Mouse (Mus musculus): Measurements from ENCODE around the gene Ccdc186. TPM values are rescaled to one million over a fixed set of nuclear protein-coding genes. Genes with fewer than 3 reads are reported as not detected.

Gene Ccdc186
- 12.2 and 18.4 TPM in 2 replicates for total RNA-seq (2014; rRNA removed; ENCODE audit: low replicate concordance)
- polyA plus RNA-seq (2015; fragmentation: Nextera tagmentation; extraction: Ambion mirVana): 15.1 and 18.1 TPM in 2 replicates

DNA sequence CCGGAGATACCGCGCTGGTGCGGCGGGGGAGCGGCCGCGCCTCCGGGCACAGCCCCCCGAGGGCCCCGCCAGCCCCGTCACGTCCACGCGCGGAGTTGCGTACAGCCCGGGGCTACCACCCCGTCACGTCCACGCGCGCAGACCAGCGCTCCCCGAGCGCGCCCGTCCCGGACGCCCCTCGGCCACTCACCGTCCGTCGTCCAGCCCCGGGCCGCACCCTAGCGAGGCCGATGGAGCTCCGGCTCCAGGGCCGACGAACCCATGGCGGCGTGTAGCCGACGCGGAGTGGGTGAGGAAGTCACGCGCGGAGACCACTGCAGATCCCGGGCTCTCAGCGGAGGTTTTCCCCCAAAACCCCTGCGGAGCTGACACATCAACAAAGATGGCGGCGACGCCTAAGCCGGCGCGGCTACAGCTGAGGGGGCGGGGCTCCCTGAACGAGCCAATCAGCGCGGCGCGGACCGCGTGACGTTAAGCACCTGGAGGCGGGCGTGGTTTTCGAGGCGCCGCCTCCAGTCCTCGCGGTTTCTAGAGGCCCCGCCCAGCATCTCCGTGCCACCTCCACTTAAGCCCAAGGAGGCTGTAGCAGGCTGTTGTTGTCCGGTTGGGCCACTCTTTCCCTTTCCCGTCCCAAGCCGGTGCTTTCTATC, at the start of gene Ccdc186:
TSS of gene Ccdc186 (minus strand) at position 393 of the 650 bp plus-strand sequence.
- WGBS: under 1% methylated on average over 67 of the region's 79 CpGs
- no peak for TF ChIP-seq EP300 (IDR thresholded peaks at IDR 0.05; ENCODE audit: low read depth)
- TF ChIP-seq CTCF (IDR thresholded peaks at IDR 0.05; ENCODE audit: low read depth): no peak
- H3K4me3 ChIP-seq (ENCODE audit: low read depth, low read length): peak within 1 kb of the TSS; percentile 92

DNA sequence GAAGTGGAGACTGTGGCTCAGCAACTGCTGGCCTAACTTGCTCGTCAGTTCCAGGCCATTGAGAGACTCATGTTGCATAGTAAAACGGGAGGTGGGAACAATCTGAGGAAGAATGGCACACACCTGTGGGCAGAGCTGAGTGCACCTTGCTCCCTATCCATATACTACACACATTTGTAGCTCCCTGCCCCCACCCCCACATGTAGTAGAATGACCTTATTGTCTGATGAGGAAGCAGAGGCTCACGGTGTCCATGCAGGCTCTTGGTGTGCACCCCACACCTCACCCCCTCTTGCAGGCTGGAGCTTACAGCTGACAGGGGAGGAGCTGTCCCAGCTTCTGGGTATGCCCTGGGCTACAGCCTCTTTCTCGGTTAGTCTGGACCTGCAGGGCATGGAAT, 45.7 kb upstream of the Ccdc186 start:
- DNase-seq (ENCODE audit: low spot score) (no peak), ATAC-seq (ENCODE audit: insufficient read depth, low read depth) (no peak)
- no peaks in the 10 kb centered on the region for H3K36me3 ChIP-seq (replicated peaks; ENCODE audit: control insufficient read depth, insufficient read depth, low read length)
- no peaks in the 10 kb centered on the region for H3K4me1 ChIP-seq (ENCODE audit: control insufficient read depth, insufficient read depth)
- no peak overlapping the region for H3K4me2 ChIP-seq (ENCODE audit: low read depth, low read length)
- H3K9me3 ChIP-seq (replicated peaks; ENCODE audit: control insufficient read depth, low read length): no peaks in the 10 kb centered on the region
- no peak overlapping the region for H3K9ac ChIP-seq (replicated peaks; ENCODE audit: low read depth, low read length)
- TF ChIP-seq CTCF (IDR thresholded peaks at IDR 0.05; ENCODE audit: low read depth): no peak
- no peak for TF ChIP-seq EP300 (IDR thresholded peaks at IDR 0.05; ENCODE audit: low read depth)
- peaks cover 30% of the 10 kb centered on the region for H3K27me3 ChIP-seq (ENCODE audit: control insufficient read depth, insufficient read depth, low read length)
- WGBS: 60% methylated on average over 4 of the region's 4 CpGs
- H3K4me3 ChIP-seq (ENCODE audit: low read depth, low read length): no peak overlapping the region
- no peak overlapping the region for H3K27ac ChIP-seq (ENCODE audit: low read depth)

More for the DNA sequence above, at the start of gene Ccdc186:
- Histone ChIP-seq H3K27ac (ENCODE audit: low read depth) (peak within 1 kb of the TSS; percentile 83), H3K36me3 (replicated peaks; ENCODE audit: control insufficient read depth, insufficient read depth, low read length) (no peaks in the 10 kb centered on the region), H3K9ac (replicated peaks; ENCODE audit: low read depth, low read length) (peak within 1 kb of the TSS; percentile 95), H3K4me2 (ENCODE audit: low read depth, low read length) (peak within 1 kb of the TSS; percentile 72), H3K9me3 (replicated peaks; ENCODE audit: control insufficient read depth, low read length) (no peaks in the 10 kb centered on the region), H3K4me1 (ENCODE audit: control insufficient read depth, insufficient read depth) (peaks cover 35% of the 10 kb centered on the region), H3K27me3 (ENCODE audit: control insufficient read depth, insufficient read depth, low read length) (peaks cover 7% of the 10 kb centered on the region; the same call in 1 of the 2 replicates)
- ATAC-seq (ENCODE audit: insufficient read depth, low read depth): peak; percentile 97
- peak; percentile 96 for DNase-seq (ENCODE audit: low spot score)

DNA sequence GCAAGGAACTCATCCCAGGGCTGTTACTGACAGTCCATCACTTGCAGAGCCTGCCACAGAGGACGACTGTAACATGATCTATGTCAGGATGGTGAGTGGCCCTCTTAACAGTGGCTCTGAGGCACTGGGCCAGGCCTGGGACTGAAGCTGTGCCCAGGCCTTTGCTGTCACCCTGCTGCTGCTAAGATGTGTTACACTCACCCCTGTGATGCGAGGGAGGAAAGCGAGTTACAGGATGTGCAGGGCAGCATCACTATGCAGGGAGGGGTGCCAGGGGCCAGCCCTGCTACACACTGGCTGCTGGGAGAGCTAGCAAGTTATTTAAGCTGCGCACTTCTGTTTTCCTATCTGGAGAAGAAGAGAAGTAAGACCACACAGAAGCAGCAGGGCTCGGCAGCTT, 34.5 kb upstream of the Ccdc186 start:
- H3K27ac ChIP-seq (ENCODE audit: low read depth): no peak overlapping the region
- H3K9ac ChIP-seq (replicated peaks; ENCODE audit: low read depth, low read length): no peak overlapping the region
- no peaks in the 10 kb centered on the region for H3K36me3 ChIP-seq (replicated peaks; ENCODE audit: control insufficient read depth, insufficient read depth, low read length)
- 24% methylated on average over 5 of the region's 5 CpGs for WGBS
- H3K9me3 ChIP-seq (replicated peaks; ENCODE audit: control insufficient read depth, low read length): no peaks in the 10 kb centered on the region
- DNase-seq (ENCODE audit: low spot score) (peak; percentile 28), ATAC-seq (ENCODE audit: insufficient read depth, low read depth) (peak; percentile 75)
- no peaks in the 10 kb centered on the region for H3K27me3 ChIP-seq (ENCODE audit: control insufficient read depth, insufficient read depth, low read length)
- no peaks in the 10 kb centered on the region for H3K4me1 ChIP-seq (ENCODE audit: control insufficient read depth, insufficient read depth)
- H3K4me2 ChIP-seq (ENCODE audit: low read depth, low read length): no peak overlapping the region
- no peak overlapping the region for H3K4me3 ChIP-seq (ENCODE audit: low read depth, low read length)
- TF ChIP-seq EP300 (IDR thresholded peaks at IDR 0.05; ENCODE audit: low read depth) (no peak), CTCF (IDR thresholded peaks at IDR 0.05; ENCODE audit: low read depth) (peak; percentile 38)

DNA sequence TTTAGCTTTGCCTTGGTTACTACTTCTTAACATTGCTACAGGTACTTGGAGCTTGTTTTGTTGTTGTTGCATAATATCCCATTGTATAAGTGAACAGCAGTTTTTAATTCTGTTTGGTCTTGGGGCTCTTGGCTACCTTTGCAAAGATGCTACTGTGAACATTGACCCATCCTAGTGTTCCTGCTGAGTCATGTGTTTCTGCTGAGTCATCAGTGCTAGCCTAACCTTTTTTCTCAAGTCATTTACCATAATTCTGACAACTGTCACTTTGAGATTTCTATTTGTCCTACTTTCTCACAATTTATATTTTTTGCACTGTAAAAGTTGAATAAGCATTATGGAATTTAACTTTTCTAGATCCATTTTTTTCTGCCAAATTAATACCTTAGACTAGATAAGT, 30.6 kb upstream of the Ccdc186 start:
- no peak overlapping the region for H3K4me3 ChIP-seq (ENCODE audit: low read depth, low read length)
- ATAC-seq (ENCODE audit: insufficient read depth, low read depth) (no peak), DNase-seq (ENCODE audit: low spot score) (no peak)
- no peak overlapping the region for H3K27ac ChIP-seq (ENCODE audit: low read depth)
- no peak overlapping the region for H3K9ac ChIP-seq (replicated peaks; ENCODE audit: low read depth, low read length)
- TF ChIP-seq CTCF (IDR thresholded peaks at IDR 0.05; ENCODE audit: low read depth): no peak
- no peak for TF ChIP-seq EP300 (IDR thresholded peaks at IDR 0.05; ENCODE audit: low read depth)
- H3K4me2 ChIP-seq (ENCODE audit: low read depth, low read length): no peak overlapping the region
- H3K27me3 ChIP-seq (ENCODE audit: control insufficient read depth, insufficient read depth, low read length): no peaks in the 10 kb centered on the region
- H3K36me3 ChIP-seq (replicated peaks; ENCODE audit: control insufficient read depth, insufficient read depth, low read length): no peaks in the 10 kb centered on the region
- no peaks in the 10 kb centered on the region for H3K9me3 ChIP-seq (replicated peaks; ENCODE audit: control insufficient read depth, low read length)
- H3K4me1 ChIP-seq (ENCODE audit: control insufficient read depth, insufficient read depth): no peaks in the 10 kb centered on the region

DNA sequence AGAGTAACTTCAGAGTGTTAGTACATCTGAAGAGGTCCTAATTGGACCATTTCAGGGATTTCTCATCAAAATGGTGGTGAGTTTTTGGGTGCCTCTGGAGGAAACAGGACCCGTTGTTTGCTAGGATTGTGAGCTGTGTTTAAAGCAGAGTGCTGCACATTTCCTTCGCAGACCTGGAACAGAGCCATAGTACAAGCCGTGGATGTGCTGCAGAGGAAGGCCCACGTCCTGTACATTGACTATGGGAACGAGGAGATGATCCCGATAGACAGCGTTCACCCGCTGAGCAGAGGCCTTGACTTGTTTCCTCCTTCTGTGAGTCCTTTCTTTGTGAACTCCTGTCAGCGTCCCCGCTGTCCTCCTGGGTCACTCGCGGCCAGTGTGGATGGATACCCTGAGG, 21.0 kb upstream of the Ccdc186 start:
- no peak overlapping the region for H3K27ac ChIP-seq (ENCODE audit: low read depth)
- 61% methylated on average over 12 of the region's 12 CpGs for WGBS
- H3K4me3 ChIP-seq (ENCODE audit: low read depth, low read length): no peak overlapping the region
- H3K9me3 ChIP-seq (replicated peaks; ENCODE audit: control insufficient read depth, low read length): no peaks in the 10 kb centered on the region
- DNase-seq (ENCODE audit: low spot score) (no peak), ATAC-seq (ENCODE audit: insufficient read depth, low read depth) (no peak)
- no peaks in the 10 kb centered on the region for H3K4me1 ChIP-seq (ENCODE audit: control insufficient read depth, insufficient read depth)
- TF ChIP-seq CTCF (IDR thresholded peaks at IDR 0.05; ENCODE audit: low read depth): no peak
- no peak for TF ChIP-seq EP300 (IDR thresholded peaks at IDR 0.05; ENCODE audit: low read depth)
- no peak overlapping the region for H3K4me2 ChIP-seq (ENCODE audit: low read depth, low read length)
- no peaks in the 10 kb centered on the region for H3K36me3 ChIP-seq (replicated peaks; ENCODE audit: control insufficient read depth, insufficient read depth, low read length)
- no peak overlapping the region for H3K9ac ChIP-seq (replicated peaks; ENCODE audit: low read depth, low read length)
- H3K27me3 ChIP-seq (ENCODE audit: control insufficient read depth, insufficient read depth, low read length): no peaks in the 10 kb centered on the region

Measured in heart, postnatal 0 days (tissue).